Mouse (Mus musculus): ENCODE measurements around the gene Agap1.

- TF ChIP-seq CTCF (IDR thresholded peaks at IDR 0.05; ENCODE audit: extremely low read depth, insufficient read depth, low read length) (no peak), POLR2A (IDR thresholded peaks at IDR 0.05; ENCODE audit: extremely low read depth, insufficient read depth, low read length) (no peak)
Measured at GRCm38 (mm10) chr1:89413122-89413521, 41.5 kb upstream of the Agap1 start.

Data from cortical plate, adult 2 months (tissue).